Mouse (Mus musculus): ENCODE results near the gene Rassf8. TPM values are rescaled to one million over a fixed set of nuclear protein-coding genes. Genes with fewer than 3 reads are reported as not detected.

Rassf8 gene
- polyA plus RNA-seq, 1 experiment from 2014 or later, result 5.3 TPM

DNA sequence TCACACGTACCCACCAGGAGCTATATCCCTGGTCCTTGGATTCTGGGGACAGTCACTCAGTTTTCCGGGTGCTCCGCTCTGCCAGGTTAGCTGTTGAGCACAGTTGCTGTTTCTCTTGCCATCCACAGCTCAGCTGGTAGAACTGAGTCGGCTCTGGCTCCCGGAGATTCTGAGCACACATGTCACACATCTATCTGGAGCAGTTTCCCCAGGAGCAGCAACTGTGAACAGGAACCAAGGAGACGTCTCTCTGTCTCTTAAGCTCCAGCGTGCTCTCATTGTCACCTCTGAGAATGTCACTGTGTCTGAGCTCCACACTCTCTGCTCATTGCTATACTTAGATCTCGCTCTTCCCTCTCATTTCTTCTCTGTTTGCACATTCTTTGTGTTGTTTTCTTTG lies 86.4 kb downstream of the Rassf8 start:
- WGBS, result 81% methylated on average over 8 of the region's 8 CpGs
- Histone ChIP-seq H3K4me3 (replicated peaks) (no peak overlapping the region), H3K27ac (replicated peaks) (no peak overlapping the region), H3K9me3 (replicated peaks) (no peaks in the 10 kb centered on the region), H3K36me3 (no peaks in the 10 kb centered on the region), H3K9ac (replicated peaks) (no peak overlapping the region), H3K4me1 (no peaks in the 10 kb centered on the region), H3K27me3 (replicated peaks) (no peaks in the 10 kb centered on the region), H3K4me2 (no peak overlapping the region)
- ATAC-seq (ENCODE audit: low FRiP score), result no peak

DNA sequence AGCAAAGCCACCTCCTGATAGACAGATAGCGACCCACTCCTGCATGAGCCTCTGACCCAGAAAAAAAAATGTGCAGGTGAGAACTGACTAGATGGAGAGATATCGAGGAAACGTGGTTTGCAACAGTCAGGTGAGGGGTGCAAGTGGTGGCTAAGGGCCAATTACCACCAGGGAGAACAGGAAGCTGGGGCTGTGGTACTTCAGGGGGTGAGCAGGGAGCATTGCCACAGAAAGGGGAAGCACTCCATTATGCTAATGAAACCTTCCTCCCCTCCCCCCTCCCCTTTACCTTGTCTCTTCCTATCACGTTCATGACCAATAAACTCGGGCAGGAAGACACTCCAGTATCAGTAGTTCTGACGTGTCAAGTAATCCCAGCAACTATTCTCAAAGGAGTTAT lies 88.8 kb downstream of the Rassf8 start:
- H3K4me3 ChIP-seq (replicated peaks), result no peak overlapping the region
- H3K9me3 ChIP-seq (replicated peaks), result no peaks in the 10 kb centered on the region
- H3K27ac ChIP-seq (replicated peaks), result no peak overlapping the region
- 53% methylated on average over 6 of the region's 6 CpGs for WGBS
- H3K4me2 ChIP-seq, result no peak overlapping the region
- H3K36me3 ChIP-seq, result no peaks in the 10 kb centered on the region
- no peak overlapping the region for H3K9ac ChIP-seq (replicated peaks)
- no peak for ATAC-seq (ENCODE audit: low FRiP score)
- H3K4me1 ChIP-seq, result no peaks in the 10 kb centered on the region
- H3K27me3 ChIP-seq (replicated peaks), result no peaks in the 10 kb centered on the region

DNA sequence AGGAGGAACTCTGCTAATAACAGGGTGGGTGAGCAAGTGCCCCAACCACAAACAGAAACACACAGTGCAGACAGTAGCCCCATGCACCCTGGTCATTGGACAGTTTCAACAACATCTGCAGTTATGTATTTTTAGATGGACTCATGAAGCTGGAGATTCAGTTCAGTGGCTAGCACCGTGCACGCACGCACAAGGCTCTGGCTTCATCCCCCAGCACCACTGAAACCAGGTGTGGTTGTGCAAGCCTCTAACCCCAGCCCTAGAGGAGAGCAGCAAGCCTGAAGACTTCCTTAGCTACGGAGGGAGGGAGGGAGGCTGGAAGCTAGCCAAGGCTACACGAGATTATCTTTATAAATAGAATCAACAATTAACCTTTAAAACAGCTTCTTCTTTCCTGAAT lies 99.1 kb downstream of the Rassf8 start:
- no peaks in the 10 kb centered on the region for H3K9me3 ChIP-seq (replicated peaks)

DNA sequence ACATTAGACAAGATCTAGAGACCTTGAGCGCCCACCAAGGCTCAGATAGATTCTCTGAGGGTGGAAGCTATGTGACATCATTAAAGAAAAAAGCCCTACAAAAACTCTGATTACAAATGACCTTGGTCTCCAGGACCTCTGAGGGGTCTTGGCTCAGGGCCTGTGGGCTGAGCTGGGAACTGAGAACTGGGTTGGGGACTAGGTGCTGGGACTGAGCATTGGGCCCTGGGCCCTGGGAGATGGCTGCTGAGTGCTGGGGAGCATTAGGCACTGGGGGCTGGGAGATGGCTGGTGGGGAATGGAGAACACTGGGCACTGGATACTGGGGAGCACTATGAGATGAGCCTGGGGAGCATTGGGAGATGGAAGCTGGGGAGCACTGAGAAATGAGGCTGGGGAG lies 99.5 kb downstream of the Rassf8 start:
- 100% methylated on average over 1 of the region's 1 CpGs for WGBS
- H3K36me3 ChIP-seq, result no peaks in the 10 kb centered on the region
- no peak for ATAC-seq (ENCODE audit: low FRiP score)

More for the DNA sequence above, 99.1 kb downstream of the Rassf8 start:
- Histone ChIP-seq H3K9ac (replicated peaks) (no peak overlapping the region), H3K4me3 (replicated peaks) (no peak overlapping the region), H3K4me1 (no peaks in the 10 kb centered on the region), H3K4me2 (no peak overlapping the region), H3K27ac (replicated peaks) (no peak overlapping the region), H3K27me3 (replicated peaks) (no peaks in the 10 kb centered on the region), H3K36me3 (no peaks in the 10 kb centered on the region)
- no peak for ATAC-seq (ENCODE audit: low FRiP score)
- WGBS, result 79% methylated on average over 5 of the region's 5 CpGs

DNA sequence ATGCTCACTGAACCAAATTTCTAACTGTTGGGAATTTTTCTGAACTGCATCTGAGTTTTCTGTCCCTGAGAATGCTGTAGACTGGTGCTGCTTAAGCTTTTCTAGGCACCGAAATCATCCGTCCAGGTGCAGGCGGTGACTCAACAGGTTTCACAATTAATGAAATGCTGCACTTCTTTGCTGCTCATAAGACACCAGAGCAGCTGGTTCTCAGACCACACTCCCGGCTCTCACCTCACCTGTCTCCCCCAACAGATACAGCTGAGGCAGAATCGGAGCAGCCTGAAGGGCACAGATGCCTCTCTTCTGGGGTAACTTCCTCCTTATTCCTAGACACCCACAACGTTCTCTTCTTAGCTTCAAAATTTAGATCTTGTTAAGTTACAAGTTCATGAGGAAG lies 100.4 kb downstream of the Rassf8 start:
- Histone ChIP-seq H3K9ac (replicated peaks) (no peak overlapping the region), H3K4me3 (replicated peaks) (no peak overlapping the region), H3K27me3 (replicated peaks) (no peaks in the 10 kb centered on the region), H3K36me3 (no peaks in the 10 kb centered on the region), H3K4me1 (no peaks in the 10 kb centered on the region), H3K4me2 (no peak overlapping the region), H3K27ac (replicated peaks) (no peak overlapping the region), H3K9me3 (replicated peaks) (no peaks in the 10 kb centered on the region)
- 91% methylated on average over 6 of the region's 6 CpGs for whole genome bisulfite sequencing
- ATAC-seq (ENCODE audit: low FRiP score), result no peak

More for the DNA sequence above, 99.5 kb downstream of the Rassf8 start:
- Histone ChIP-seq H3K27me3 (replicated peaks) (no peaks in the 10 kb centered on the region), H3K4me2 (no peak overlapping the region), H3K27ac (replicated peaks) (no peak overlapping the region), H3K9ac (replicated peaks) (no peak overlapping the region), H3K4me3 (replicated peaks) (no peak overlapping the region), H3K9me3 (replicated peaks) (no peaks in the 10 kb centered on the region), H3K4me1 (no peaks in the 10 kb centered on the region)

DNA sequence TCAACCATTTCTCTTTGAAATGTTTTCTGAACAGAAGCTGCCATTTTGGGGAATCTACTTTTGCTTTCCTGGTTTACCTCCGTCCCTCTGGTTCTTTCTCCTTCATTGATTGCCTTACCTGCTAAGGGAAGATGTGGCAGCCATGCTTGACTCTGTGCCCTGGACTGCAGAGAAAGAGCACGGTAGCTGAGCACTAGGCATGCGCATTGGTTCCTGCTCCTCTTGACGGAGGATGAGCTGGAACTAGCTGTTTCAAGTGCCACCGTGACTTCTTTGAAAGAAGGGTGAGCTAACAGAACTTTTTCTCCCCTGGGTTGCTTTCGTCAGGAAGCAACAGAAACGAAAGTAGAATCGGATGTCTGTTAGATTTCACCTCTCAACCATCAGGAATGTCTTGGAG lies 101.1 kb downstream of the Rassf8 start:
- no peaks in the 10 kb centered on the region for H3K4me1 ChIP-seq
- no peak overlapping the region for H3K4me2 ChIP-seq
- no peaks in the 10 kb centered on the region for H3K9me3 ChIP-seq (replicated peaks)
- no peaks in the 10 kb centered on the region for H3K27me3 ChIP-seq (replicated peaks)
- no peak overlapping the region for H3K27ac ChIP-seq (replicated peaks)
- ATAC-seq (ENCODE audit: low FRiP score), result no peak
- no peak overlapping the region for H3K4me3 ChIP-seq (replicated peaks)
- no peak overlapping the region for H3K9ac ChIP-seq (replicated peaks)
- WGBS, result 92% methylated on average over 8 of the region's 8 CpGs
- no peaks in the 10 kb centered on the region for H3K36me3 ChIP-seq

DNA sequence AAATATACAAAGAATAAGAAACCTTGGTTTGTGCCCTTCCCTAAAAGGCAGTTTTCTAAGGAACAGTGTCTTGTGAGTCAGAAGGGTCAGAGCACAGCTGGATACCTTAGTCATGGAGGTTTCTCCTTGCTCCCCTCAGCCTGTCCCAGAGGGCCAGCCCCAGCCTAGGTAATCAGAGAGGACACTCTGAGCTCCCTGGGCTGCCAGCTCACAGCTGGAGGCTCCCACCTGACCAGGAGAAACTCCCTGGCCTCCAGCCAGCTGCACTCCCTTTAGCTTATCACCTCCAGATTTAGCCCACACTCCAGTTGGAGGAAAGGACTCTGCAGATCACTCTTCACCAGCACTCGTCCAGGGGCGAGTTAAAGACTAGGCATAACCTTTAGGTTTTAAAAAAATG lies 104.2 kb downstream of the Rassf8 start:
- H3K27me3 ChIP-seq (replicated peaks), result no peaks in the 10 kb centered on the region
- H3K27ac ChIP-seq (replicated peaks), result no peak overlapping the region
- H3K9me3 ChIP-seq (replicated peaks), result no peaks in the 10 kb centered on the region
- WGBS, result 71% methylated on average over 2 of the region's 2 CpGs
- ATAC-seq (ENCODE audit: low FRiP score), result no peak
- H3K4me2 ChIP-seq, result no peak overlapping the region
- no peak overlapping the region for H3K4me3 ChIP-seq (replicated peaks)
- peaks cover 12% of the 10 kb centered on the region for H3K4me1 ChIP-seq
- H3K36me3 ChIP-seq, result no peaks in the 10 kb centered on the region
- no peak overlapping the region for H3K9ac ChIP-seq (replicated peaks)

DNA sequence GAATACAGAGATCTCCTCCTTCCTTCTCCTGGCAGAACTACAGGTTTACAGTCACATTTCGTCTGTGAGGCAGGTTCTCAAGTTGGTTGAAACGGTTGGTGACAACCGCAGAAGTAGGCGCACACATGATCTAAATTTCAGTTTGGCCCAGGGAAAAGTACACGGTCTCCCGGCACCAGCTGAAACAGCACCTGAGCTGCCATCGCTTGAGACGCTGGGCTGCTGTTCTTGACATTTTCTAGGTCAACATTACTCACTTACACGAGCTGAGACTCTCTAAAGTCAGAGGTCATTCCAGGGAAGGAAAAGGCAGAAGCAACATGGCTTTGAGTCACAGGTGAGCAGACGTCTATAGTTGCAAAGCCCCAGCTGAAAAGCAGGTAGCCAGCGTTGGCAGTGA lies 105.4 kb downstream of the Rassf8 start:
- H3K27ac ChIP-seq (replicated peaks), result no peak overlapping the region
- no peak overlapping the region for H3K4me3 ChIP-seq (replicated peaks)
- no peak overlapping the region for H3K9ac ChIP-seq (replicated peaks)
- no peaks in the 10 kb centered on the region for H3K9me3 ChIP-seq (replicated peaks)
- WGBS, result 86% methylated on average over 11 of the region's 11 CpGs
- H3K36me3 ChIP-seq, result no peaks in the 10 kb centered on the region
- no peak overlapping the region for H3K4me2 ChIP-seq
- H3K27me3 ChIP-seq (replicated peaks), result no peaks in the 10 kb centered on the region
- ATAC-seq (ENCODE audit: low FRiP score), result no peak
- peaks cover 18% of the 10 kb centered on the region for H3K4me1 ChIP-seq

DNA sequence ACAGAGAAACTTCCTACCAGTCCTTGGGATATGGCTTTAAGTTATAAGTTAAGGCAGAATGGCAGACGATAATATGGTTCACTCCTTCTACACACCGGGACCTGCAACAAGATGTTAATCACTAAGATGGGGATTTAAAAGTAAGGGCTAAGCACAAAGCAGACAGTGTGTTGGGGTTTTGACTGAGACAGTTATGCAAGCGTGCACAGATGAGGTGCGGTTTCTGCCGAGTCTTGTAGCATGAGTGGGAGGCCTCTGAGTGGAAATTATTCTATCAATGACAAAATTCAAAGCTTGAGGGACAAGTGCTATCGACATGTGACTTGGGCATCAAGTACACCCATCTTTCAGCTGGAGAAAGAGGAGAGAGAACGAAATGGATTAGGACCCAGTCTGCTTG lies 106.2 kb downstream of the Rassf8 start:
- H3K4me2 ChIP-seq, result no peak overlapping the region
- no peaks in the 10 kb centered on the region for H3K27me3 ChIP-seq (replicated peaks)
- H3K36me3 ChIP-seq, result no peaks in the 10 kb centered on the region
- H3K9me3 ChIP-seq (replicated peaks), result no peaks in the 10 kb centered on the region
- H3K4me3 ChIP-seq (replicated peaks), result no peak overlapping the region
- no peak overlapping the region for H3K27ac ChIP-seq (replicated peaks)
- peaks cover 18% of the 10 kb centered on the region for H3K4me1 ChIP-seq
- 91% methylated on average over 7 of the region's 7 CpGs for WGBS
- no peak overlapping the region for H3K9ac ChIP-seq (replicated peaks)
- no peak for ATAC-seq (ENCODE audit: low FRiP score)

DNA sequence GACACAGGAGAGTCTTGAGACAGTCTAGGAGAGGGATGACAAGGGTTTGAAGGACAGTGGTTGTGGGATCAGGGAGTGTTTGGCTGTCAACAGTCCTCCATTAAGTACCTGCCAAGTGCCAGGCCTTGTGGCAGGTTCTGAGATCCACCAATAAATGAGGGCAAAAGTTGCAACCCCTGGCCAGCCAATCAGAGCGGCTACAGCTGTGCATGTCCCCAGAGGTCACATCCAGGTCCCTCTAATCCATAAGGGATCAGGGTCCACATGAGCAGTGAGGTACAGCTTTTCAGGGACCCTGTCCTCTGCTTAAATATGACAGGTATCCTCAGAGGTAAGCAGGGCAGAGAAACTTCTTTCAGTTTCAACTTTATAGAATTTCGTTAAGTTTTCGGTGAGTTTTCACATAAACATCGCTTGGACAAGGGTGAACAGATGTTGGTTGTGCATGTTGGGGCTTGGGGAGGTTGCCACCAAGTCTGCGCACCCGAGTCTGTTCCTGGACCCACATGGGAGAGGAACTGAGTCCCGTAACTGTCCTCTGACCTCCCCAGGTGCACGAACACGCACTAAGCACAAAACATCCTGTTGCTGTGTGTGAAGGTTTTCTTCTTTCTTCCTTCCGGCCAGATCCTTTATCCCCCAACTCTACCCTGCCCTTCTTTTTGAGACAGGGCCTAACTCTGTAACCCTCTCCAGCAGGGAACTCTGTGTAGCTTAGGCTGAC lies 107.0 kb downstream of the Rassf8 start:
- H3K27ac ChIP-seq (replicated peaks), result no peak overlapping the region
- no peak overlapping the region for H3K4me3 ChIP-seq (replicated peaks)
- H3K27me3 ChIP-seq (replicated peaks), result 0 out of 2 replicates have a peak, but pooled peaks cover under 1% of the 10 kb centered on the region
- no peak for ATAC-seq (ENCODE audit: low FRiP score)
- H3K36me3 ChIP-seq, result no peaks in the 10 kb centered on the region
- peaks cover 18% of the 10 kb centered on the region for H3K4me1 ChIP-seq
- H3K4me2 ChIP-seq, result no peak overlapping the region
- H3K9ac ChIP-seq (replicated peaks), result no peak overlapping the region
- H3K9me3 ChIP-seq (replicated peaks), result no peaks in the 10 kb centered on the region
- 91% methylated on average over 10 of the region's 10 CpGs for WGBS

DNA sequence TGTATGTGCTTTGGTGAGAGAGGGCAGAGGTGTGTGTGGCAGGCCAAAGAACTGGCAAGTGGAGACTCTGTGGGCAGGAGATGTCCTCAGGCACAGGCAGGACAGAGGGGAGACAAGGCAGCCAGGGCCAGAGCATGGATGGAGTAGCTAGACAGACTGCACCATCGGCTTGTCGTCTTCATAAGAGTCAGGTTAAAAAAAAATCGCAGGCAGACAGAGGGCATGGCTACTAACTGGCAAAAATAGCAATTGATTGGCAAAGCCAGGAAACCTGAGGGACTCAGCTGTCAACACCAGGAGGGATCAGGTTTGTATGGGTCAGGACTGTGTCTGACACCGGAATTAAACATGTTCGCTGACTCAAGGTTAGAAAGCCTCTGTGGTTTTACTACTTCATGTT lies 108.2 kb downstream of the Rassf8 start:
- no peaks in the 10 kb centered on the region for H3K36me3 ChIP-seq
- no peak overlapping the region for H3K4me2 ChIP-seq
- no peak overlapping the region for H3K9ac ChIP-seq (replicated peaks)
- ATAC-seq (ENCODE audit: low FRiP score), result no peak
- H3K4me1 ChIP-seq, result peaks cover 18% of the 10 kb centered on the region
- H3K27me3 ChIP-seq (replicated peaks), result 0 out of 2 replicates have a peak, but pooled peaks cover 2% of the 10 kb centered on the region
- H3K4me3 ChIP-seq (replicated peaks), result no peak overlapping the region
- H3K27ac ChIP-seq (replicated peaks), result no peak overlapping the region
- 78% methylated on average over 5 of the region's 5 CpGs for WGBS
- no peaks in the 10 kb centered on the region for H3K9me3 ChIP-seq (replicated peaks)

DNA sequence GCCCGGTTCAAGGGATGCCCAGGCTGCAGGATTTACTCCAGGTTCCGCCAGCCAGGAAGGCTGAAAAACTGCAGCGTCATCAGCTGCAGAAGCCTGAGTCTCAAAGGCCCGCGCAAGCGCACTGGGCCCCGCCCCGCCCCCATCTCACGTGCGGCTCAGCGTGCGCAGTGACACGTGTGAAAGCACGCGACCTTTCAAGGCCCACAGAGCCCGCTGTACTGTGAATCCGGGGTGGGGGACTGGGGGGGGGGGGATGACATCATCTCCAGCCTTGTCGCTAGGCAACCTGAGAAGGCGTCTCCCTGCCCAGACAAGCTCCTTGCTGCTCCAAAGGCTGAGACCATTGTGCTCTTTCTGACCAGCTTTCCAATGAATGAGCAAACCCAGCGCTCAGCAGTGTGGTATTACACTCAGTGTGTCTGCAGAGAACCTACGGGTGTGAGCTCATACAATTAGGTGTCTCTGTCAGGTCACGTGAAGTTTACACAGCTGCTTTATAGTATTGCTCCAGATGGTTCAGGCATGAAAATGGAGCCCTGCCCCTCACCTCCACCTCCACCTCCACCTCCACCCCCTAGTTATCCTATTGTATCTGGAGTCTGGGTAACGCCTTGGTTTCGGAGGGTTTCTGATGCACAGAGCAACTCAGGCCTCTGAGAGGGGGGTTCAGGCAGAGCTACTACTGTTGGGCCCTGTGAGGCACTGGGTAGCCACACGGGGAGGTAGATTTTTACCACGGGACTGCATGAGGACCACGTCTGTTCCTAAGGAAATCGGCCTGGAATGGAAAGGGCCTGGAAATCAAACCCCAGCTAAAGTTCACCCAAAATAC lies 109.4 kb downstream of the Rassf8 start:
- H3K9me3 ChIP-seq (replicated peaks), result no peaks in the 10 kb centered on the region
- peak overlapping the region; percentile 43 for H3K9ac ChIP-seq (replicated peaks)
- H3K4me3 ChIP-seq (replicated peaks), result peak overlapping the region; percentile 29
- ATAC-seq (ENCODE audit: low FRiP score), result peak; percentile 95
- peak overlapping the region; percentile 61 for H3K4me2 ChIP-seq
- H3K4me1 ChIP-seq, result peaks cover 18% of the 10 kb centered on the region
- no peaks in the 10 kb centered on the region for H3K36me3 ChIP-seq
- peak overlapping the region; percentile 69 for H3K27ac ChIP-seq (replicated peaks)
- H3K27me3 ChIP-seq (replicated peaks), result 0 out of 2 replicates have a peak, but pooled peaks cover 2% of the 10 kb centered on the region
- 5% methylated on average over 28 of the region's 28 CpGs for WGBS

All from neural tube, embryonic 15.5 days (tissue).